Mouse (Mus musculus): ENCODE measurements at regions not wholly inside any gene's neighbourhood (a gene's known extent, or its start where the extent isn't known, plus 50 kb on each side); places are given as distances from the start of the nearest gene placed in this dataset.

GRCm38 (mm10) chr4:150800774-150801173 lies 52.9 kb upstream of the Errfi1 start:
- no peak for DNase-seq

- no peak for DNase-seq
These were observed 53.9 kb upstream of the Errfi1 start for GRCm38 (mm10) chr4:150799550-150800398.

- peak; percentile 29 for DNase-seq
These were observed 54.8 kb upstream of the Errfi1 start for GRCm38 (mm10) chr4:150798783-150799530.

GRCm38 (mm10) chr4:150798281-150798680 lies 55.4 kb upstream of the Errfi1 start:
- DNase-seq: no peak

- DNase-seq: no peak
These were observed 56.7 kb upstream of the Errfi1 start for GRCm38 (mm10) chr4:150797057-150797456.

- DNase-seq: no peak
These were observed 58.8 kb upstream of the Errfi1 start for GRCm38 (mm10) chr4:150794878-150795277.

- no peak for DNase-seq
These were observed 59.4 kb upstream of the Errfi1 start for GRCm38 (mm10) chr4:150794257-150794794.

GRCm38 (mm10) chr4:150793146-150793545 lies 60.6 kb upstream of the Errfi1 start:
- no peak for DNase-seq

GRCm38 (mm10) chr4:150789166-150789565 lies 64.6 kb upstream of the Errfi1 start:
- no peak for DNase-seq

- peak; percentile 41 for DNase-seq
These were observed 66.6 kb upstream of the Errfi1 start for GRCm38 (mm10) chr4:150787113-150787512.

GRCm38 (mm10) chr4:150786651-150787050 lies 67.1 kb upstream of the Errfi1 start:
- DNase-seq: peak; percentile 46

GRCm38 (mm10) chr4:150784491-150785451 lies 68.9 kb upstream of the Errfi1 start:
- peak; percentile 45 for DNase-seq

GRCm38 (mm10) chr4:150781304-150781703 lies 72.4 kb upstream of the Errfi1 start:
- peak; percentile 41 for DNase-seq

GRCm38 (mm10) chr4:150779340-150779739 lies 74.4 kb upstream of the Errfi1 start:
- no peak for DNase-seq

GRCm38 (mm10) chr4:150778683-150779082 lies 75.0 kb upstream of the Errfi1 start:
- no peak for DNase-seq

GRCm38 (mm10) chr4:150775695-150776521 lies 77.8 kb upstream of the Errfi1 start:
- DNase-seq: no peak

- DNase-seq: no peak
These were observed 78.4 kb upstream of the Errfi1 start for GRCm38 (mm10) chr4:150775281-150775680.

- DNase-seq: no peak
These were observed 79.3 kb upstream of the Errfi1 start for GRCm38 (mm10) chr4:150774289-150774914.

- no peak for DNase-seq
These were observed 81.6 kb upstream of the Errfi1 start for GRCm38 (mm10) chr4:150771922-150772651.

GRCm38 (mm10) chr4:150771469-150771868 lies 82.2 kb upstream of the Errfi1 start:
- no peak for DNase-seq

Data from liver (tissue).